Mouse (Mus musculus) cerebellum, adult 18-20 months (tissue): Measurements from ENCODE around the gene Uox.

Experiments used
- DNase-seq, 2 experiments: peaks; one replicate each; pipeline ENCODE4 v3.0.0; 2021

Gene Uox

DNA sequence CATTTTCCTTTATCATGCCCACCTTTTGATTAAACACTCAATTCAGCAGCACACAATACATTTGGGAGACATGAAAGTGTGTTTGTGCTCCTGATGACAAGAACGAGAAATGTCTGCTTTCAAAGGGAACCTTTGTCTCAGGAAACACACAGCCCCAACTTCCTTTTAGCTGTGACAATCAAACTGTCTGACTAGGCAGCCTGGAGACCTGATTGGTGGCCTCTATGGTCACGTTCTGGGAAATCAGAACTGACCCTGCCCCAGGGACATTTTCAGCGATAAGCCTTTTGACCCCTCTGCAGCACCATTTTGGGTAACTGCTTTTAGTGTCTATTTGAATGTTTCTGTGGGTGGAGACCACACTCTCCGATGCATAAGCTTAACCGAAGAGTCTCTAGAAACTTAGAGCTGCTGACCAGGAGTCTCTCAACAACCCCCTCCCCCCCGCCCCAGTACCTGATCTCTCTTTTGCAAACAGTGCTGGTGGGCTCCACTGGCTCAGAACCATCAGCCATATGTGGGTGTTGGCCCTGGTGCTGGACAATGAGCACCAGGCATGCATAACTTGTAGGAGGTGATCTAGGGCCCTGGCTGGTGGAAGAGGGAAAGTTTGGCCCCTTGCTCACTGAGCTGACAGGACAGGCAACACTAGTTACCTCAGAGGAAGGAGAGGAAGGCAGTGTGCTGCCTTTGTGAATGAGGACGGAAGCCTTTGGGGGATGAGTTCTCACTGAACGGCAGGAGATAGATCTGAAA is 58.2 kb downstream of the Uox start:
- no peak for DNase-seq

DNA sequence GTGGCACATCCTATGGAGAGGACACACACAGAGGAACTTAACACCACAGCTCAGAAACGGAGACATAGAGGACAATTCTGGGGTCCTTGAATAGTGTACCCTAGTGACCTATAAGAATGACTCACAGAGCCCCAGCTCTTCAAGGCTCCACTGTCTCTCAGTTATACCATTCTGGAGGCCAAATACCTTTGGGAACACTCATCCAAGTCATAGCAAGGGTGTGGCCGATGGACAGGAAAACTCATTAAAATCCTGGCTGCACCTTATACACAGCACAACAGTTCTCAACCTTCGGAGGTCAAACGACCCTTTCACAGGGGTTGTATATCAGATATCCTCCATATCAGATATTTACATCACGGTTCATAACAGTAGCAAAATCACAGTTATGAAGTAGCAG is 62.3 kb downstream of the Uox start:
- no peak for DNase-seq

DNA sequence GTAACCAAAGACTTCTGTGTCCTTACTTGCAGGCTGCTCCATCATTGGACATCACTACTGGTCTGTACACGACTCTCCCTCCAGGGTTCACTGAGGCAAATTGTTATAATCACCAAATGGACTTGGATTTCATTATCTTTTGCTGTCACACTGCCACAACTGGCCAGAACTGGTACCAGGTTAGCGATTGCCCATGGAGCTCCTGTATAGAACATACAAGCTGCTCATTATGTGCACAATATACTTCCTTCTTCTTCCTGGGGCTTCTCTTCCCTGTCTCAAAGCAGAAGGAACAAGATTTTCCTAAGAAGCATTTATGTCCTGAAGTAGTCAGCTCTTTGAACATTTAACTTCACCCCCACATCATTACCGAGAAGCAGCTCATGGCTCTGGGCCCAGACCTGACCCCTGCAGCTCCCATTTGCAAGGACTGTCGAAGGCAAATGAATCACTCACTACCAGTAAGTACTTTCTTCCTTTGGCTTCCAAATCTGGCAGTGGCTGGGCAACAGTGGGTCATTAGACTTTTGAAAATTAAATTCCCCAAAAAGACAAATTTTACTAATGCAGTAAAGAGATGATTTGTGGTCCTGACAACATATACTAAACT is 71.7 kb downstream of the Uox start:
- no peak for DNase-seq

DNA sequence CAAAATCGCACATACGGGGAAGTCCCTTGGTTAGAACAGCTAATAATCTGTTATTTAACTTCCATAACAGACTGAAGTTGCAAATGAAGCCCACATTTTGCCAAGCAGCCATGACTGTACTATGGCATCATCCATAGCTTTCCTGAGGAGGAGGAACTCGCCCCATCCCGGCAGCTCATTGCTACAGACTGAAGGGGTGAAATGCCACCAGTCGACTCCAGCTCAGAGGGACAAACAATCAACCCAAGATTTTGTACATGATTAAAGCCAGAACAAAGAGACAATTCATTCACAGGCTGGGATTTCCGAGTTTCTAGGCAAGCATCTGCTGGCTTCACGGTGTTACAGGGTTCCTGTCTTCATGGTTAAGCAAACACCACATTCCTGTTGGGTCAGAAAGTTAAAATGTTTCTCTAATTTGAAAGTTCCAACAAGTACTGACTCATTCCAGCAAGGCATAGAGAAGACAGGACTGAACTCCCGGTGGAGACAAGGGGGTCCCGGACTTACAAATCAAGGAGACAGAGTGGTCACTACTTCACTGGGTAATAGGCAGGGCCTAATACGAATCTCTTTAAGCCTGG is 79.2 kb downstream of the Uox start:
- no peak for DNase-seq

DNA sequence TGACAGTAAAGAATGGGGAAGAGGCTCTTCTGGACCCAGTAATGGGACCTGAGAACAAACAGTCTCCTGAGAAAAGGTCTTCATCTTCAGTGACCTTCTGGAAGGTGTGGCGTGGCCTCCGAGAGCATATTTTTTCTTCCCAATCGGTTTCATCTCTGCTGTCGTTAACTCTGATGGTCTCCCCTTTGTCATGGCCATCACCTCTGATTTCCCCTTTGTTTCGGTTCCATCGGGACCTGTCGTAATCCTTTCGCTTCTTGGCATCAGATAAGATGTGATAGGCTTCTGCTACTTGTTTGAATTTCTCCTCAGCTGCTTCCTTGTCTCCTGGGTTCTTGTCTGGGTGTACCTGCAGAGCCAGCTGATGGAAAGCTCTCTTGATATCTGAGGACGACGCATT is 80.5 kb downstream of the Uox start:
- no peak for DNase-seq

DNA sequence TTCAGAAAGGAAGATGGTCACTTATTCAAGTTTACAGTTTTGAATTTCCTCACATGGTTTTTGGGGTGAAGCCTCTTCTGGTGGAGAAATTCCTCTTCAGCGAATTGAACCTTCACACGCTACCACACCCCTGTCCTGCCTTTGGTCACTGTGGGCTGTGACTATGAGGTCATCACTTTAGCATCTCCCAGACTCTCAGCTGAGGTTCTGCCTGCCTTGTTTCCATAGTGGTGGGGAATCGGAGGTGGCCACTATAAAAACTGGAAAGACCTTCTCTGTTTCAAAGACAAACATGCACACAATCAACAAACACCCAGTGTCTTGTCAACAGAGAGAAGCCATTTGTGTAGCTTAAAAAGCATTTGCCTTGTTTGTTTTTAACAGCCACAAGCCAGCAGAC is 81.0 kb downstream of the Uox start, which contains the start of gene 4930503B20Rik:
4930503B20Rik (minus strand) TSS at position 101 of the 400 bp plus-strand sequence.
- no peak for DNase-seq

DNA sequence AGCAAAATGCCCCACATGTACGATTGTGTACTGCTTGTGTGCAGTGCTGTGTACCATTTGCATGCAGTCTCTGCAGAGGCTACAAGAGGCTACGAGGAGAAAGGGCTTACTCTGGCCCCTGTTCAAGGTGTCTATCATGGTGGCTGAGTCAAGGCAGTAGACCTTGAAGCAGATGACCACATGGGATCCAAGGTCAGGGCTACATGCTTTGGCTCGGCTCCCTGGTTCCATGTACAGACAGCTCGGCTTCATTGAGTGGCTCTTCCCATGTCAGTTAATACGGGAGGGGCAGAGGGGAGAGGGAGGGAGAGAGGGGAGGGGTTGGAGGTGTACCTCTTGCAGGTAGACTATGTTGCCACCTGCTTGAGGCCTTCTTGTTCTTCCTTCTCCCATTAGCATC is 82.2 kb downstream of the Uox start:
- DNase-seq, result no peak

DNA sequence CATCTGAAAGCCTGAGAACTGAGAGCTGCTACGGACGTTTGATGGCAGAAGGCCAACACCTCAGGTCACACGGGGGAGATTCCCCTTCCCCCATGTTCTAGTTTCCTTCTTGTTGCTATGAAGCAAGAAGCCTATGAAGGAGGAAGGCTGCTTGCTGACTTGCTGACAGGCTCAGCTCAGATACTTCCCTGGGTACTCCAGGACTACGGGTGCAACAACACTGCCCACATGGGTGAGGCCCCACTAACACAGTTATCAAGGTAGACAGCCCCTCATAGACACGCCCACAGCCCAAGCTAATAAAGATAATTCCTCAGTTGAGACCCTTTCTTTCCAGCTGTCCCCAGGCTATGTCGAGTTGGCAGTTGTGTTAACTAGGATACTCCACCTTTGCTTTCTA is 83.5 kb downstream of the Uox start:
- no peak for DNase-seq

DNA sequence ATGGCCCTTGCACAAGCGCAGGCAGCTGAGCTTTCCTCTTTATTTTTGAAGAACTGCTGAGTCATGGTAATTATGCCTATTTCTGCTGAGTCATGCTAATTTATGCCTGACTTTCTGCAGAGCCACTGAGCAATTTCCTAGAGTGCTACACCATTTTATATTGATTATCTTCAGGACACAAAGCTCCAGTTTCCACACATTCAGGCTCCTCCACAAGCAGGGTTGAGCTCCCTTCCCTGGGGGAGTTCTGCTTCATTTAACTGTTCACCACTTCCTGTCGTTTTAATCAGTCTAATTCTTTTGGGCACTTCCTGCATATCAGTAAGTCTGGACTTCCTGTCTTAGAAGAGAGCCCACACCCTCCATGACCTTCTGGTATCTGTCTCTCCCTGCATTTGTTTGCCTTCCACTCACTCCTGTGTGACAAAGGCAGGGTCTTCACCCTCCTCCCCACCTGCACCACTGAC is 84.9 kb downstream of the Uox start:
- DNase-seq, result no peak

DNA sequence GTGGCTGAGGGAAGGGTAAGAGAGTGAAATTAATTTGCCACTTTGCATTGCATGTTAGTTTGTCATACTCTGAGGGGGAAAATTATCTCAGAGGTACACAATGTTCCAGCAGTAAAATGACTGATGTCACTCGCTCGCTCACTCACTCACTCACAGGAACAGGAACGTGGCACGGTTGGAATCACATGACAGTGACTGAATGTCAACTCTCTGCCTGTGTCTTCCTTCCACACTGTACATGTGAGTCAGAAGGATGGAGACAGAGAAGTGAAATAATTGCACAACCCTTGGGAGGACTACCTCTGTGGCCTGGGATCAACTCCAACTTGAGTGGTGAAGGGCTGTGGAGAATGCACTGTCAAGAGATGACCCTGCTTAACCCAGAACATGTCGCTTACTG is 87.2 kb downstream of the Uox start:
- no peak for DNase-seq

DNA sequence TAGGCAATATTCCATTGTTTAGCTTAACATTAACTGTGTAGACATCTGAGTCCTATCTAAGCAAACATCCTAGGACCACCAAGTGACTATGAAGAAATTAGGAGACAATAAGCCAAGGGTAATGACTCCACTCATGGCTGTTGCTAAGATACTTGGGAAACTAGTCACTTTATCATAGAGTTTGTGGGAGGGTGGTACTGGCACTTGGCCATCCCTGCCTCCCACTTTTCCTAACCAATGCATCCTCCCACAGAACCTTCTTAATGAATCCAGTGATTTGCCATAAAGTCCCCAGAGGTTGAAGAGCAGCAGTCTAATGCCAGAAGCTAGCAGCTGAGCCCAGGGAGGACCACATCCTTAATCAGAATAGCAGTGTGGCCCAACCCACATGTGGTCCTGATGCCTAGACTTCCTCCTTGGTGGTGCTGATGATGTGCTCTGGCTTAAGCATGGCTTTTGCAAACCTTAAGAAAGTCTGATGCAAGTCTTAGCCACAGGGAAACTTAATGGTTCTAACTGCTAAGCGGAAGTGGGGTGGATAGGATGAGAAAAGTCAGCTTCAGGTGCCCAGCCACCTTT is 87.9 kb downstream of the Uox start:
- DNase-seq, result no peak

DNA sequence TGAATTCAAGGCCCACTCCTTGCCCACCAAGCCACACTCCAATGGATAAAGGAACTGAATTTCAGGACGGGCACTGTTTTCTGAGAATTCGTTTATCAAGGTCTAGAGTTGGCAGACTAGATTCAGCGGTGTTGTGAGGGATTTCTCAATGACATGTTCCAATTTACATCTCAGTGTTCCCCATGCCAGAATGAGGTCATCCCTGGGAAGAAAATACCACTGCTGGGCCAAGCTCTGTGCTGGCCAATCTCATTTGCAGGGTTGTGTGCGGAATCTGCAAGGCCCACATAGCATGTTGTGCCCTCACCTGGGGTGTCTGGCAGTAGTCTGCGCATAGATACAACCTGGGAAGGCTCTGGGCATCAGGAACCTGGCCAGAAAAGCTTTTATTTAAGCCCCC is 89.1 kb downstream of the Uox start:
- DNase-seq, result peak; percentile 61 to 68

DNA sequence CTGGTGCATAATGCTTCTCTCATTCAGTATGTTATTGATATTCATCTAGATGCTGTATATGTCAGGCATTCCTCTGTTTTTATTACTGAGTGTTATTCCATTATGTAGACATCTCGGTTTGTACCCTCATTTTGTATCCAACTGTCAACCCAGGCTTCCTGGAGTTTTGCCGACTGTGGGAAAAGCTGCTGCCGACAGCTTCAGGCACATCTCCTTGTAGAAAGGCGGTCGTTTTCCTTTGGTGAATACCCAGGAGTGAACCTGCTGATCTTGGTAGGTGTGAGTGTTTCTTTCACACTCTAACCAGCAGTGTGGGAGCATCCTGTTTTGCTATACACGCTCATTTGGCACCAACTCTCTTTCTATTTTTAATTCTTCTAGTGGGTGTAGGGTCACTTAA is 90.8 kb downstream of the Uox start:
- no peak for DNase-seq

DNA sequence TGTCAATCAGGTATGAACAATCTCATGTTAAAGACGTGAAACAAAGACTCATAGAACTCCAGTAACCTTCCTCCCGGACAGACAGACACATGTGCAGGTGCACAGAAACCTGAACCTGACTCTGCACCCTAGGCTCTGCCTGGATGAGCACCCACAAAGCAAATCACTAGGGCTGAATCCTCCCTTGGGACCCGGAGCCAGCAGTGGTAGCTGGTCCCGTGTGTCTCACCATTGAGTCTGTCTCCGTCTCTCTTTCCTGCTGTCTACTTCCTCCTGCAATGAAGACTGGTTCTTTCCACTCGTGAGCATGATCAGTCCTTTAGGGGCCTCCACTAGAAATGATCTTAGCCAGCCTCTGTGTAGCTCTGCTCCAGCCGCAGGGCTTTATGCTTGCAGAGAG is 91.7 kb downstream of the Uox start:
- DNase-seq, result no peak

DNA sequence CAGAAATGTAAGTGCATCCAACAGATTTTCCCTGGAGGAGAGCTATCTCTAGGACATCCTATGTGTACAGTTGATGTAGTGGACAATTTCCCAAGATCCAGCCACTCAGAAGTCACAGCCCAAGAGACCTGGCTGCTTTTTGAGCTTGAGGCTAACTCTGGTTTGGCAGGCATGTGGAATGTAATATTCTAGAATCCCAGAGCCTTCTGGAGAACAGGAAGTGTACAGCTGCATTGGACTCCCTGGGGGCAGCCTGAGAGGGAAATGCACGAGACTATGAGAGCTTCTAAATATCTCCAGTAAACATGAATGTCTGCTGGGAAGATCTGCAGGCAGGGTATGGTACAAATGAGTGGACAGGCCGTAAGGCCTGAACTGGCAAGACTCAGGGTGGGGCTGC is 100.9 kb downstream of the Uox start:
- no peak for DNase-seq

DNA sequence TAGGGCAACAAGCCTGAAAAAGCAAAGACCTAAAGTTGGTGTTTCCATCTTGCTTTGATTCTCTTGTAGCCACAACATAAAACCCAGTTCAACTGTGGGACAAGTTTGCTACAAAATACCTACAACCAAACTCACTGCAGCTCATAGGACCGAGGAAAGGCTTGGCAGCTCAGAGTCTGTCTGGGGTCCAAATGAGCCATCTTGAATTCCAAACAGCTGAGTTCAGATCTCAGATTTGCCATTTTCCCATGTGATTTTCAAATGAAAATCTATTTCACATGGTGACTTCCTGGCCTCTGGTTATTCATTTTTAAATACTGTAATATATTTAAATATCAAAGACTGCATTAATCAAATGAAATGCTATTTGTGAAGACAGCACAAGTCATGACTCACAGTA is 104.9 kb downstream of the Uox start:
- no peak for DNase-seq

DNA sequence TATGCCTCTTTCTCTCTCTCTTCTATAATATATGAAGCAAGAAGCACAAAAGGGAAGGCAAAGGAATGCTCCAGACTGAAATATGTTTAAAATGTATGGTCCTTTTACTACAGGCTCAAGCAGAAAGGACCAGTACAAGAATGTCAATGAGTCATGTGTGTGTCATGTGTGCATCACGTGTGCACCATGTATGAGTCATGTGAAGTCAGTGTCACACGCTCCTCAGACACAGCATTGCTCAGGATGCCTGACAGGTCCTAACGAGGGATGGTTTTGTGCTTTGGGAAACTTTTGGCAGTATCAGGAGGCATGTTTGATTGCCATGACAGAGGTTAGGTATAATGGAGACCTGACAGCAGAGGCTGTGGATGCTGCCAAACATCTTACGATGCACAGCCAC is 106.0 kb downstream of the Uox start:
- no peak for DNase-seq

DNA sequence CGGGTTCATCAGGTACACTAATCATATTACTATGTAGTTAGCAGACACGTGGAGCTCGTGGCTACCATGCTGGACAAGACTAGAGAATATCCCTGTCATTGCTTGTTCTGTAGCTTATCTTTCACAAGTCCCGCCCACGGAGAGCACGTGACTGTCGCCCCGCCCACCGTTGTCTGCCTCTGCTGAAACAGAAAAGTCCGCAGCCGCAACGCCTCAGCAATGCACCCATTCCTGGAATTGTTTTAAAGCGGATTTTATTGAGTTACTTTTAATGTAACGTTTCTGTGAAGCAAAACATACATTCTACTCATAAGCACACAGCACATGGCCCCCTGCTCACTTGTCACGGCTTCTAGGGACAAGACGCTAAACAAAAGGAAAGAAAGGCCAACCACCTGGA is 109.4 kb downstream of the Uox start:
- DNase-seq, result no peak

DNA sequence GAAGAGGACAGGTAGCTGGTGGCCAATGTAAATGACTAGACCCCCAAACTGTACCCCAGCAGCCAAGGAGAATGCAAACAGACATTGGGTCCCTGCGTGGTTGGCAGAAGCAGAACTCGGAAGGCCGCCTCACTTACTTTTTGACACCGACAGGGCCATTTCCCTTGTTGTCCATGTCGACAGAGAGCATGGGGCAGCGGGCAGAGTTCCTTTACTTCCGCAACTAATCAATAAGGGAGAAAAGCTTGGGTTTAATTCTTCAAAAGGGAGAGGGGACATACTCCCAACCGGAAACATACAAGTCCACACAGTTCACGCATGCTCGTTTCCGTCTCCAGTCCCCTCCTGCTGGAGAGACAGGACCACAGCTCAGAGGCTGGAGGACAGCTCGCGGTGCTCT is 110.4 kb downstream of the Uox start:
- DNase-seq, result no peak

DNA sequence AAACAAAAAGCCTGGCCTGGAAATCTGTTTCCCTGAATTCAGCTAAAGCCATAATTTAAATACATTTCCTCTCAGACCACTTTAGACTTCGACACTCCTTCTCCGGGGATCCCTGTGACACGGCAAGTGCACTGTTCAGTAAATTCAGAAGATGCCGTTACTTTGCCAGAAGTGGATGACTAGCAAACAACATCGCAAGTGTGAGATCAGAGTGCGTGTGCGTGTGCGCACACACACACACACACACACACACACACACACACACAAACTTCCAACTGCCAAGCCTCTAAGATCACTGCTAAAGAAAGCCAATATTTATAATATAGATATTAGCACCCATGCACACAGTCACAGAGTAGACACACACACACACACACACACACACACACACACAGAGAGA is 111.5 kb downstream of the Uox start:
- DNase-seq, result no peak
